29 mouse cellular contexts compared by ENCODE assay signal in genomic region chr1:21712711-21713110, GRCm38 (mm10).
"Had no signal": no experiment of that assay in that cellular context is flagged by ENCODE, and none has a peak within 500 bp of the region (broad histone marks: within the 10 kb centered on the region; RNA-seq: fewer than 3 reads in every experiment).

No protein-coding gene starts in this region.

- DNase-seq: cerebellum, adult 8-10 months; cerebellum, adult 9-10 months; cerebellum, adult 9-11 months; cerebellum, postnatal 10 days; cerebellum, postnatal 14 days; cerebellum, postnatal 25 days; cerebellum, postnatal 36 days; embryo, embryonic 11 days; forebrain, postnatal 0 days; gastrocnemius, adult 2 months; gastrocnemius, postnatal 10 days; gastrocnemius, postnatal 14 days; gastrocnemius, postnatal 25 days; gastrocnemius, postnatal 36 days; heart, adult 11 months; heart, adult 18-20 months; heart, adult 2 months had no signal

- H3K27ac ChIP-seq: embryonic facial prominence, embryonic 12.5 days; embryonic facial prominence, embryonic 13.5 days; embryonic facial prominence, embryonic 15.5 days; forebrain, embryonic 10.5 days; forebrain, embryonic 12.5 days; forebrain, embryonic 13.5 days; forebrain, embryonic 15.5 days; gastrocnemius, adult 2 months; heart, adult 2 months; heart, embryonic 10.5 days had no signal

- H3K36me3 ChIP-seq: embryonic facial prominence, embryonic 12.5 days; embryonic facial prominence, embryonic 13.5 days; embryonic facial prominence, embryonic 15.5 days; forebrain, embryonic 10.5 days; forebrain, embryonic 12.5 days; forebrain, embryonic 15.5 days; heart, embryonic 10.5 days had no signal

- H3K4me3 ChIP-seq: embryonic facial prominence, embryonic 12.5 days; embryonic facial prominence, embryonic 13.5 days; embryonic facial prominence, embryonic 15.5 days; erythroblast, embryonic 14.5 days; forebrain, embryonic 10.5 days; forebrain, embryonic 12.5 days; forebrain, embryonic 13.5 days; forebrain, embryonic 15.5 days; gastrocnemius, adult 2 months; heart, adult 2 months; heart, embryonic 10.5 days had no signal

- H3K9me3 ChIP-seq: embryonic facial prominence, embryonic 12.5 days; embryonic facial prominence, embryonic 13.5 days; embryonic facial prominence, embryonic 15.5 days; forebrain, embryonic 10.5 days; forebrain, embryonic 12.5 days; forebrain, embryonic 13.5 days; forebrain, embryonic 15.5 days; heart, embryonic 10.5 days had no signal

- H3K9ac ChIP-seq: embryonic facial prominence, embryonic 12.5 days; embryonic facial prominence, embryonic 13.5 days; embryonic facial prominence, embryonic 15.5 days; forebrain, embryonic 12.5 days; forebrain, embryonic 13.5 days; forebrain, embryonic 15.5 days; forebrain, postnatal 0 days had no signal

- H3K4me1 ChIP-seq: embryonic facial prominence, embryonic 12.5 days; embryonic facial prominence, embryonic 13.5 days; embryonic facial prominence, embryonic 15.5 days; forebrain, embryonic 10.5 days; forebrain, embryonic 12.5 days; forebrain, embryonic 13.5 days; forebrain, embryonic 15.5 days; heart, embryonic 10.5 days had no signal

- H3K4me2 ChIP-seq: embryonic facial prominence, embryonic 12.5 days; embryonic facial prominence, embryonic 13.5 days; embryonic facial prominence, embryonic 15.5 days; forebrain, embryonic 12.5 days; forebrain, embryonic 13.5 days; forebrain, embryonic 15.5 days; heart, embryonic 11.5 days had no signal

- ATAC-seq: forebrain, embryonic 13.5 days; forebrain, embryonic 14.5 days; forebrain, embryonic 15.5 days; forebrain, embryonic 16.5 days; forebrain, postnatal 0 days had no signal

- H3K27me3 ChIP-seq: embryonic facial prominence, embryonic 12.5 days; embryonic facial prominence, embryonic 13.5 days; embryonic facial prominence, embryonic 15.5 days; forebrain, embryonic 12.5 days; forebrain, embryonic 13.5 days; forebrain, embryonic 15.5 days had no signal
